Mouse (Mus musculus) kidney, postnatal 36 days (tissue): ENCODE measurements around the gene Grm1.

Experiments
- DNase-seq, 2 experiments: peaks; one replicate each; pipeline ENCODE4 v3.0.0; 2021 to 2022; ENCODE audit warnings: mixed read lengths in 2 of 2

Gene Grm1

GRCm38 (mm10) chr10:10827308-10827707, 254.8 kb downstream of the Grm1 start:
- DNase-seq: no peak

GRCm38 (mm10) chr10:10818061-10818460, 264.1 kb downstream of the Grm1 start:
- no peak for DNase-seq

- DNase-seq: no peak
Observed at GRCm38 (mm10) chr10:10814631-10815216, 267.4 kb downstream of the Grm1 start.

- DNase-seq: peak in 1 of 2 experiments; percentile 10
Observed at GRCm38 (mm10) chr10:10812750-10813711, 269.1 kb downstream of the Grm1 start.

GRCm38 (mm10) chr10:10809777-10810176, 272.4 kb downstream of the Grm1 start:
- DNase-seq: no peak

- DNase-seq: no peak
Observed at GRCm38 (mm10) chr10:10795321-10795720, 286.8 kb downstream of the Grm1 start.

GRCm38 (mm10) chr10:10790458-10790857, 291.7 kb downstream of the Grm1 start:
- no peak for DNase-seq

GRCm38 (mm10) chr10:10789967-10790366, 292.2 kb downstream of the Grm1 start:
- no peak for DNase-seq

GRCm38 (mm10) chr10:10787906-10788416, 294.2 kb downstream of the Grm1 start:
- DNase-seq: no peak

- no peak for DNase-seq
Observed at GRCm38 (mm10) chr10:10785122-10785521, 297.0 kb downstream of the Grm1 start.

- no peak for DNase-seq
Observed at GRCm38 (mm10) chr10:10774827-10775226, 307.3 kb downstream of the Grm1 start.

- no peak for DNase-seq
Observed at GRCm38 (mm10) chr10:10763015-10763414, 319.1 kb downstream of the Grm1 start.

GRCm38 (mm10) chr10:10761274-10761673, 320.9 kb downstream of the Grm1 start:
- DNase-seq: no peak

GRCm38 (mm10) chr10:10760801-10761200, 321.4 kb downstream of the Grm1 start:
- no peak for DNase-seq

- DNase-seq: no peak
Observed at GRCm38 (mm10) chr10:10751033-10751432, 331.1 kb downstream of the Grm1 start.

- no peak for DNase-seq
Observed at GRCm38 (mm10) chr10:10744097-10744496, 338.1 kb downstream of the Grm1 start.

GRCm38 (mm10) chr10:10742172-10742571, 340.0 kb downstream of the Grm1 start:
- no peak for DNase-seq

- DNase-seq: no peak
Observed at GRCm38 (mm10) chr10:10741314-10741713, 340.8 kb downstream of the Grm1 start.

- no peak for DNase-seq
Observed at GRCm38 (mm10) chr10:10740729-10741128, 341.4 kb downstream of the Grm1 start.

GRCm38 (mm10) chr10:10737041-10737681, 345.0 kb downstream of the Grm1 start:
- DNase-seq: peak in 1 of 2 experiments; percentile 1

GRCm38 (mm10) chr10:10734561-10734960, 347.6 kb downstream of the Grm1 start:
- DNase-seq: no peak

GRCm38 (mm10) chr10:10733092-10733491, 349.1 kb downstream of the Grm1 start:
- no peak for DNase-seq

- no peak for DNase-seq
Observed at GRCm38 (mm10) chr10:10726501-10726900, 355.7 kb downstream of the Grm1 start.
